Mouse (Mus musculus) Patski (cell line): ENCODE results near the gene Ccdc86. TPM values are rescaled to one million over a fixed set of nuclear protein-coding genes. Genes with fewer than 3 reads are reported as not detected.

Experiments used
- ATAC-seq: fragments of 100-300 bp; one replicate; pipeline ENCODE4 v1.8.0; 2021
- CTCF ChIA-PET: fragments of 350-600 bp; sonication (Branson Sonifier 250); formaldehyde crosslinking; loops from one replicate; lab custom pipeline; 2022; ENCODE audit warnings: inconsistent platforms; lab: Charles Lee
- POLR2A ChIA-PET: fragments of 350-600 bp; sonication (Branson Sonifier 250); formaldehyde crosslinking; loops from one replicate; lab custom pipeline; 2022; ENCODE audit warnings: antibody characterized with exemption, inconsistent platforms; lab: Charles Lee
- DNase-seq: peaks from one replicate; pipeline ENCODE4 v3.0.0-alpha.2; 2011; ENCODE audit warnings: low read depth, low spot score
- H3K27me3 ChIP-seq: fragments of 371-371 bp; one replicate; pipeline ENCODE4 v1.5.1; 2021
- CTCF ChIP-seq: fragments of 100-300 bp; IDR thresholded peaks from one replicate; pipeline ENCODE4 v1.5.1; 2021
- in situ Hi-C: fragments of 300-500 bp; cut with MboI; formaldehyde crosslinking; loops from 3 replicates; pipeline ENCODE4 v1.11.1; 2018; ENCODE audit warnings: low pct_unique_long_range_greater_than_20kb, mixed read lengths
- polyA plus RNA-seq: library from polyadenylated mRNA; unstranded; gene quantifications from one replicate; pipeline ENCODE4 v1.2.3, GENCODE M21; 2021

The Ccdc86 gene
- polyA plus RNA-seq, 1 experiment from 2014 or later = 21.1 TPM

DNA sequence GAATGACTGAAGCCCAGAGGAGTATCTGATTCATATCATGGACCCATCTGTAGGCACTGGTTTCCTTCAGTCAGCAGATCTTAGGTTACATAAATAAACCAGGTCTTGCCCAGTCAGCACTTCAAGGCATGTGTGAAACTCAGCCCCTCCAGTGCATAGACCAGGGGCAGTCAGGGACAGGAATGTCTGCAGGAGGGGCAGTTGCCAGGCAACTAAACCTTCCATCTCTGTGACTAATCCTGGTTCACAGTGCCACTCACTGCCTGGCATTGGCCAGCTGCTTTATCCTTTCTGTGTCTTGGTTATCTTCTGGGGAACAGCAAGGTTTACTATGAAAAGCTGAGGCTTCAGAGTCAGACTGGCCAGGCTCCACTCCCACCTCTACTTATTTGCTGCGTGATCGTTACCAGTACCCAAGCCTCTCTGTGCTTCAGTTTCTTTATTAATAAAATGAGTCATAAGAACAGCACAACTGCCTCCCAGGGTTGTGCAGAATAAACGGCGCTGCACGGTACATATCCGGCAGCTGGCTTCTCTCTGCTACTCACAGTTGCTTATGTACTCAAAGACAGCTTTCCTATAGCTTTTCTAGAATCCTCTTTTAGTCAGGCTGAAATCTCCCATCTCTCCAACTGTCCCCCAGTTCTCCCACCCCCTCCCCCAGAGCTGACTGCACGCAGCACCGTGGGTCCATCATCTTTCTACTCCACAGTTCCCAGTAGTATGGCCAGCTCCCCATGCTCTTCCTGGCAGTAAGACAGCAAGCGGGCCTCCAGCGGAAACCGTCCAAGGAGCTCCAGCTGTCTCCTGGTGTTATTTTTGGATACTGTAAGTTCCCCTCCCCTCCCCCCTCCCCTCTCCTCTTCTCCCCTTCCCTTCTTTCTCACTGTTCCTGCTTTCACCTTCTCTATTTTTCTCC, 3.2 kb upstream of the Ccdc86 start:
- peaks cover 7% of the 10 kb centered on the region for H3K27me3 ChIP-seq
- no peak for TF ChIP-seq CTCF
- CTCF ChIA-PET = interaction anchor here (0.9 to 2.7 kb wide), 7 partner anchors 7 to 243 kb away, joined by 3 to 24 read pairs (median 3); no protein-coding TSS in a partner anchor
- ATAC-seq (peak; percentile 92), DNase-seq (peak; percentile 48)
- POLR2A ChIA-PET = interaction anchor here (0.6 kb wide), 1 partner anchor 46 kb away, joined by 4 read pairs; no protein-coding TSS in a partner anchor
- in situ Hi-C loops = no loop called here

DNA sequence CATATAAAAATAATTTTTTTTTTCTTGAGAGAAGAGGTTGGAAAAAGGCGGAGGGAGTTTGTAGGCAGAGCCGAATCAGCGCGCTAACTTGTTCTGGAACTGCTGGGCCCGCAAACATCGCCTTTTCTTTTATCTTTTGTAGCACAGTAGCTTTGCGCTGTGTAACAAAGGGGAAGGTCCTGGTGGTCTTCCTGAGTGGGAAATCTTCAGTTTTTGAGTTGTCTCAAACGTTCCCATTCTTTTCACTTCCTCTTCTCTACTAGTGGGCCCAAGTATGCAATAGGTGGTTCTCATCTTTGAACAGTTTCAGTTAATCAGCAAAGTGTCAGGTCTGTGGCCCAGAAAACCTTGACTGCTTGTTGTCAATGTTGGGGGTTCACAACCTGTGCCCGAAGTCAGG, 492 bp upstream of the Ccdc86 start:
- DNase-seq (no peak), ATAC-seq (no peak)
- POLR2A ChIA-PET = interaction anchor here (0.7 to 1.9 kb wide), 3 partner anchors 43 to 267 kb away, joined by 3 to 4 read pairs (median 3); no protein-coding TSS in a partner anchor
- TF ChIP-seq CTCF = no peak
- CTCF ChIA-PET = interaction anchor here (0.6 to 1.9 kb wide), 5 partner anchors 9 to 42 kb away, joined by 3 to 9 read pairs (median 3); partner anchors contain the start of gene Ptgdr2
- H3K27me3 ChIP-seq = no peaks in the 10 kb centered on the region
- in situ Hi-C loops = no loop called here

DNA sequence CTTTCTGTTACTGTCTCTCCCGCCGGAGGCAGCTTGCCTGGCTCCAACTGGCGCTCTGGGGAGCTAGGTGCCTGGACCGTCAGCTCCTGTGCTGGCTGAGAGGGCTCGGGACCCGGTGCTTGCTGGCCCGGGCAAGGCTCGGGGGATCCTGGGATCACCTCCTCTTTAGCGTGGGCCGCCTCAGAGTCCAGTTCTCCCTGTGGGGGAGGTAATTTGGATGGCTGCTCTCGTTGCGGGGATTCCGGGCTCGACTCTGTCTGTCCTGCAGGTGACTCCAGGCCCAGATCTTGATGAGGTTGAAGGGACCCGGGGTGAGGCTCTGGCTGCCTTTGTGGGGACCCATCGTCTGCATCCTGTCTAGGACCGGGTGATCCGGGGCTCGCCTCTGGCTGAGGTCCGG, 650 bp downstream of the Ccdc86 start:
- ChIA-PET POLR2A (interaction anchor here (1.0 to 1.4 kb wide), 3 partner anchors 24 to 54 kb away, joined by 3 to 7 read pairs (median 3); partner anchors contain the start of gene Prpf19), CTCF (interaction anchor here (1.2 to 1.5 kb wide), 2 partner anchors 29 to 34 kb away, joined by 3 to 5 read pairs; no protein-coding TSS in a partner anchor)
- TF ChIP-seq CTCF = no peak
- no peak for DNase-seq
- H3K27me3 ChIP-seq = no peaks in the 10 kb centered on the region
- in situ Hi-C loops = no loop called here
- ATAC-seq = peak; percentile 2

DNA sequence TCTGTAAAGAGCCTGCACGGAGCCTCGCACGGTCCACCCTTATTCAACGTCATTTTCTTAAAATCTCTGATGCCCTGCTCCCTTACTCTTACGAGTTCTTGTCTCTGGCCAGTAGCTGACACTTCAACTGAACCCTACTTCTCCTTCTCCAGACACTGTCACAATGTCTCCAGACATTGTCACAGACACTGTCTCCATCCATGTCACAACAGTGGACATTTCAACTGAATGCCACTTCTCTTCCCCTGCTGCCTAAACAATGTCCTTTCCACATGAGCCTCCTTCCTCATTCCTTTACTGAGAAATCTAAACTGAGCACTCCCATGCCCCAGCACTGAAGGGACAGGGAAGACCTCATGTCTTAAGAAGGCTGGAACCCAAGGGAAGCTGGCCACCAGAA, 1.8 kb downstream of the Ccdc86 start:
- CTCF ChIA-PET = interaction anchor here (1.2 to 1.8 kb wide), 2 partner anchors 10 to 33 kb away, joined by 5 read pairs; partner anchors contain the start of gene Ptgdr2
- no peaks in the 10 kb centered on the region for H3K27me3 ChIP-seq
- no peak for TF ChIP-seq CTCF
- ATAC-seq (no peak), DNase-seq (no peak)
- in situ Hi-C loops = no loop called here
- POLR2A ChIA-PET = interaction anchor here (1.1 to 1.7 kb wide), 3 partner anchors 12 to 52 kb away, joined by 3 to 7 read pairs (median 4); partner anchors contain the start of gene Prpf19

DNA sequence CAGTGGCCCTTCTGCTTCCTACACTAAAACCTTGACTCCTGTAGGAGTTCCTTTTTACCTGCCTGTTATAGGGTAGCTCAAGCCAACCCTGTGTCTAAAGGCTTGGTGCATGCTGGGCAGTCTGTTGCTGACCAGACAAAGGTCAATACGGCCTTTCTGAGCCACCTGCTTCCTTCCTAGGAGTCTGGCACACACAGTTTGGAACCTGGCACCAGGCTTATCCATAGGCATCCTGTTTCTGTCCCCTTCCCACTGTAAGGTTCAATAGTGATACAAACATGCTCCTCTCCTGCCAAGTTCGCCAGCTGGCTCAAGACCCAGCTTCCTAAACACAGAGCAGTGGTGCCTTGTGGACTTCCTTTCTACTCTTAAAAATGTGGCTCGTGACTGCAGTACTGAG, 2.6 kb downstream of the Ccdc86 start:
- ATAC-seq = no peak
- no peak for TF ChIP-seq CTCF
- POLR2A ChIA-PET = interaction anchor here (1.1 to 1.7 kb wide), 2 partner anchors 11 to 38 kb away, joined by 3 to 4 read pairs; no protein-coding TSS in a partner anchor
- H3K27me3 ChIP-seq = no peaks in the 10 kb centered on the region
- CTCF ChIA-PET = interaction anchor here (1.5 to 3.0 kb wide), 3 partner anchors 9 to 39 kb away, joined by 4 to 12 read pairs (median 5); partner anchors contain the start of gene Ptgdr2
- DNase-seq = no peak
- in situ Hi-C loops = no loop called here

DNA sequence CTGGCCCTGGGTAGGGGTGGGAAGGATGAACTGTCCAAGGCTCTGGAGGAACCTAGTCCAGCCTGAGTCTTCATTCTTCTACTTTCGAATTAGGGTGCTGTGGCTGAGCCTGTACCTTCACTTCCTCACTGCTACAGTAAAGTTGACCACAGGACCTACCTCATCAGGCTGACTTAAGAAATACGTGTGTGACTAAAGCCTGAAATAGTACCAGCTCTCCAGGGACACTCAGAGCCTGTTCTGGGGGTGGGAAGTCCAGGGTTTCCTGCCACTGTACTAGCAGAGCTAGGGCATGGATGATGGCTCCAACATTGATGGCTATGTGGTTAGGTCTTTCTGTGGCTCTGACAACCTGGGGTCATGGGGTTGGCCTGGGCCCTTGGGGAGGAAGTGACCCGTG, 5.1 kb downstream of the Ccdc86 start:
- no peaks in the 10 kb centered on the region for H3K27me3 ChIP-seq
- CTCF ChIA-PET = interaction anchor here (1.0 to 3.0 kb wide), 3 partner anchors 15 to 47 kb away, joined by 3 to 12 read pairs (median 3); no protein-coding TSS in a partner anchor
- in situ Hi-C loops = no loop called here
- DNase-seq (no peak), ATAC-seq (no peak)
- TF ChIP-seq CTCF = no peak
- POLR2A ChIA-PET = interaction anchor here (0.9 kb wide), 1 partner anchor 9 kb away, joined by 5 read pairs; no protein-coding TSS in a partner anchor

DNA sequence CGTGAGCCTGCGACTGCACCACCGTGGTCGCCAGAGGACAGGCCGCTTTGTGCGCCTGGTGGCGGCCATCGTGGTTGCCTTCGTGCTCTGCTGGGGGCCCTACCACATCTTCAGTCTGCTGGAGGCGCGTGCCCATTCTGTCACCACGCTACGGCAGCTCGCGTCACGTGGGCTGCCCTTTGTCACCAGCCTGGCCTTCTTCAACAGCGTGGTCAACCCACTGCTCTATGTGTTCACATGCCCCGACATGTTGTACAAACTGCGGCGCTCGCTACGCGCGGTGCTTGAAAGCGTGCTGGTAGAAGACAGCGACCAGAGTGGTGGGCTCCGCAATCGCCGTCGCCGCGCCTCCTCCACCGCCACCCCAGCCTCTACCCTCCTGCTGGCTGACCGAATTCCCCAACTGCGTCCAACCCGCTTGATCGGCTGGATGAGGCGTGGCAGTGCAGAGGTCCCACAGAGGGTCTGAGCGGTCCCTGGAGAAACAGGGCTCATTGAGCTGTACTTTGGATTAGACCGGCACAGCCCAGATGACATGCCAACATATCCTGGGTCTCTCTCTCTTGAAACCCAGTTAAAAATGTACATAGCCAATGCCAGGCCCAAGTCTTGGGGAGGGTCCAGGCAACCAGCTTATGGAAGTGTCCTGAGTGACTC, 8.1 kb downstream of the Ccdc86 start:
- H3K27me3 ChIP-seq = no peaks in the 10 kb centered on the region
- no peak for TF ChIP-seq CTCF
- CTCF ChIA-PET = no interaction called here
- ATAC-seq = no peak
- in situ Hi-C loops = no loop called here
- POLR2A ChIA-PET = no interaction called here
- DNase-seq = no peak

DNA sequence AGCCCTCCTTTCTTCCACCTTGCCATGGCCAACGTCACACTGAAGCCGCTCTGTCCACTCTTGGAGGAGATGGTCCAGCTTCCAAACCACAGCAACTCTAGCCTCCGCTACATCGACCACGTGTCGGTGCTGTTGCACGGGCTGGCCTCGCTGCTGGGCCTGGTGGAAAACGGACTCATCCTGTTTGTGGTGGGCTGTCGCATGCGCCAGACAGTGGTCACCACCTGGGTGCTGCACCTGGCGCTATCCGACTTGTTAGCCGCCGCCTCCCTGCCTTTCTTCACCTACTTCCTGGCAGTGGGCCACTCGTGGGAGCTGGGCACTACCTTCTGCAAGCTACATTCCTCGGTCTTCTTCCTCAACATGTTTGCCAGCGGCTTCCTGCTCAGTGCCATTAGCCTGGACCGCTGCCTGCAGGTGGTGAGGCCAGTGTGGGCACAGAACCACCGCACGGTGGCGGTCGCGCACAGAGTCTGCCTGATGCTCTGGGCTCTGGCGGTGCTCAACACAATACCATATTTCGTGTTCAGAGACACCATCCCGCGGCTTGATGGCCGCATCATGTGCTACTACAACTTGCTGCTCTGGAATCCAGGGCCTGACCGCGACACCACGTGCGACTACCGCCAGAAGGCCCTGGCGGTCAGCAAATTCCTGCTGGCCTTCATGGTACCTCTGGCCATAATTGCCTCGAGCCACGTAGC, 8.8 kb downstream of the Ccdc86 start:
- TF ChIP-seq CTCF = no peak
- in situ Hi-C loops = no loop called here
- ChIA-PET CTCF (no interaction called here), POLR2A (no interaction called here)
- DNase-seq (no peak), ATAC-seq (no peak)
- H3K27me3 ChIP-seq = no peaks in the 10 kb centered on the region

DNA sequence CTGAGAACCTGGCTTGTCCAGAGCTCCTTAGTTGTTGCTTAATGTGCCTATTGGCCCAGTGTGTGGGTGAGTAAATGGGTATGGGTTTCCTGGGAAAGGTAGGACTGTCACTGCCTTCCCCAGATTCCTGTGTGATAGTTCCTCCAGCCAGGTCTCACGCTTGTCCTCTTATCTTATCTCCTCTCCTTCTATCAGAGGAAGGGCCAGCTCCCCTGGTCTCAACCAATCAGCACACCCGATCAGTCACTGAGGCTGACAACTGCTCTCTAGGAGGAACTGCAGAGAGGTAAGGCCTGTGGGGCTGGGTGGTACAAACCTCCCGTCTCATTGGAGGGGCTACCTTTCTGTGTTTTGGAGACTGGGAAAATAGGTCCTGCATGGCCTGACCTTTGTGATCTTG, 10.3 kb downstream of the Ccdc86 start:
- in situ Hi-C loops = no loop called here
- no peak for DNase-seq
- CTCF ChIA-PET = interaction anchor here (0.9 to 1.2 kb wide), 2 partner anchors 10 to 31 kb away, joined by 3 read pairs; no protein-coding TSS in a partner anchor

More for the DNA sequence above, 10.3 kb downstream of the Ccdc86 start:
- no peak for ATAC-seq
- POLR2A ChIA-PET = no interaction called here
- TF ChIP-seq CTCF = no peak
- H3K27me3 ChIP-seq = peaks cover 14% of the 10 kb centered on the region
